Mouse (Mus musculus) lung, embryonic 15.5 days (tissue): Measurements from ENCODE around the gene Ttc28. TPM values are rescaled to one million over a fixed set of nuclear protein-coding genes. Genes with fewer than 3 reads are reported as not detected.
A peak's percentile ranks its signal among the peaks of the same experiment; 100 is the strongest.

ENCODE experiments used
- ATAC-seq: fragments of 200-750 bp; cut with Nextera tagmentation; 2 replicates; pipeline ENCODE4 v1.8.0; 2017; ENCODE audit warnings: moderate number of reproducible peaks, borderline replicate concordance; ENCODE audit not compliant: low FRiP score, low TSS enrichment; ENCODE audit errors: extremely low read depth
- H3K27ac ChIP-seq: fragments of 300-500 bp; sonication (generic); 2 replicates; pipeline ENCODE4 v1.5.1; 2015; ENCODE audit warnings: moderate library complexity, mild to moderate bottlenecking, inconsistent platforms
- H3K27me3 ChIP-seq: fragments of 300-500 bp; sonication (generic); 2 replicates; pipeline ENCODE4 v1.6.1; 2015; ENCODE audit warnings: inconsistent platforms
- H3K36me3 ChIP-seq: fragments of 300-500 bp; sonication (generic); 2 replicates; pipeline ENCODE4 v1.6.1; 2015; ENCODE audit warnings: inconsistent platforms
- H3K4me1 ChIP-seq: fragments of 300-500 bp; sonication (generic); 2 replicates; pipeline ENCODE4 v1.6.1; 2015; ENCODE audit warnings: inconsistent platforms
- H3K4me2 ChIP-seq: fragments of 300-500 bp; sonication (generic); 2 replicates; pipeline ENCODE4 v1.6.1; 2015; ENCODE audit warnings: inconsistent platforms, mild to moderate bottlenecking, moderate library complexity
- H3K4me3 ChIP-seq: fragments of 300-500 bp; sonication (generic); 2 replicates; pipeline ENCODE4 v1.5.1; 2015; ENCODE audit warnings: mild to moderate bottlenecking, inconsistent platforms
- H3K9ac ChIP-seq: fragments of 300-500 bp; sonication (generic); 2 replicates; pipeline ENCODE4 v1.6.1; 2015; ENCODE audit warnings: inconsistent platforms
- H3K9me3 ChIP-seq: fragments of 300-500 bp; sonication (generic); 2 replicates; pipeline ENCODE4 v1.6.1; 2016; ENCODE audit warnings: inconsistent platforms
- WGBS: fragments of 180-500 bp; shearing (Covaris S2); methylation state at CpG from one replicate; pipeline ENCODE4 v1.1.7; 2015; 5-methylcytosine and 5-hydroxymethylcytosine counted together
- polyA plus RNA-seq: library from polyadenylated mRNA; unstranded; fragments of >200 nt; fragmentation: Nextera tagmentation; extraction: Ambion mirVana; gene quantifications from 2 replicates; pipeline ENCODE4 v1.2.1, GENCODE M21; 2015

The Ttc28 gene
- polyA plus RNA-seq, 1 experiment from 2014 or later, result 9.9 TPM

DNA sequence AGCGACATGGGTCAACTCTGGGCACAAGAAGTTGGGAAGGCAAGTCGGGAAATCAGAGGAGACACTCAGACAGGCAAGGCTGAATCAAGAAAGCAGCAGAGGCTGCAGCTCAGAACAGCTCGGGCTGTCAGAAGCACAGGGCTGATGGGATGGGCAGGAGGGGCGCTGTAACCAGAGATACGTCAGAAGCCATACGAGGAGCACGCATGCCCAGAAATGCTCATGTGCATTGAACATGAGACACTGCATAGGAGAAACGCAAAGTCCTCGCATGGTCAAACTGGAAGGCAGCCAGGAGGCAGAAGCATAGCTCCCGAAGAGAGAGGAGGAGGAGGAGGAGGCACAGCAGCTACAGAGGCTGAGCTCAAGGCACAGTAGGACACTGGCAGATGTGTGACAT lies 412.0 kb downstream of the Ttc28 start:
- 30% methylated on average over 10 of the region's 10 CpGs for WGBS
- peak; percentile 66; the same call in 1 of the 2 replicates for ATAC-seq
- H3K4me3 ChIP-seq, result no peak overlapping the region

DNA sequence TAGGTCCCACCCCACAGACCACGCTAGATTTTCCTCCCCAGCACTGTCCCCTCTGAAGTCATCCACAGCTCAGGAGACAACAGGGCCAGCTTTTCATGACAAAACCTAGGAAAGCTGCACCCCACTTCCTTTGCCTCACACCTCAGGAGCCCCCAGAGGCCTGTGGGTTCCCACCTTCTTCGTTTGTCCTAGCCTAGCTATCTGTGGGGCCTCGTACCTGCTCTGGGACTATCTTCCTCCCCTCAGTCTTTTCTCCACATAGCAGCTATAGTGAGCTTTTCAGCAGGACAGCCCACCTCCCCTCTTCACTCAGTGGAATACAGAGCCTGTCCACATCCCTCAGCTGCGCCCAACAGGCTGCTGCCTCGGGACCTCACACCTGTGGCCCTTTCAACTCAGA lies 418.2 kb downstream of the Ttc28 start:
- no peak for ATAC-seq
- no peak overlapping the region for H3K9ac ChIP-seq
- H3K4me2 ChIP-seq, result no peak overlapping the region
- H3K27me3 ChIP-seq, result no peaks in the 10 kb centered on the region
- H3K27ac ChIP-seq, result no peak overlapping the region
- 63% methylated on average over 5 of the region's 5 CpGs for WGBS
- no peaks in the 10 kb centered on the region for H3K4me1 ChIP-seq
- H3K36me3 ChIP-seq, result no peaks in the 10 kb centered on the region
- H3K9me3 ChIP-seq, result no peaks in the 10 kb centered on the region
- no peak overlapping the region for H3K4me3 ChIP-seq

More for the DNA sequence above, 412.0 kb downstream of the Ttc28 start:
- H3K9me3 ChIP-seq, result no peaks in the 10 kb centered on the region
- peaks cover 13% of the 10 kb centered on the region; the same call in 1 of the 2 replicates for H3K4me1 ChIP-seq
- no peaks in the 10 kb centered on the region for H3K36me3 ChIP-seq
- no peak overlapping the region for H3K27ac ChIP-seq
- H3K4me2 ChIP-seq, result peak overlapping the region; percentile 29; the same call in 1 of the 2 replicates
- no peak overlapping the region for H3K9ac ChIP-seq
- no peaks in the 10 kb centered on the region for H3K27me3 ChIP-seq

DNA sequence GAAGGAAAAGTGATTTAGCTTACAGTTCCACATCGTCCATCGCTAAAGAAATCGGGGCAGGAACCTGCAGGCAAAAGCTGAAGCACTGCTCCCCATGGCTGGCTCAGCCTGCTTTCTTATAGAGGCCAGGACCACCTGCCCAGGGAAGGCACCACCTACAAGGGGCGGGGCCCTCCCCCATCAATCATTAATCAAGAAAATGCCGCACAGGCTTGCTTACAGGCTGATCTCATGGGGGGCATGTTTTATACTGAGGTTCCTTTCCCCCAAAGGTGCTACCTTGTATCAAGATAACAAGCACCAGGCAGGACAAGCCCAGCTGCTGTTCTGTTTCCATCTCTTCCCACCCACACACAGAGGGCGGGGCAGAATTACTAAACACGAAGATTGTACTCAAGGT lies 419.1 kb downstream of the Ttc28 start:
- no peak overlapping the region for H3K4me2 ChIP-seq

DNA sequence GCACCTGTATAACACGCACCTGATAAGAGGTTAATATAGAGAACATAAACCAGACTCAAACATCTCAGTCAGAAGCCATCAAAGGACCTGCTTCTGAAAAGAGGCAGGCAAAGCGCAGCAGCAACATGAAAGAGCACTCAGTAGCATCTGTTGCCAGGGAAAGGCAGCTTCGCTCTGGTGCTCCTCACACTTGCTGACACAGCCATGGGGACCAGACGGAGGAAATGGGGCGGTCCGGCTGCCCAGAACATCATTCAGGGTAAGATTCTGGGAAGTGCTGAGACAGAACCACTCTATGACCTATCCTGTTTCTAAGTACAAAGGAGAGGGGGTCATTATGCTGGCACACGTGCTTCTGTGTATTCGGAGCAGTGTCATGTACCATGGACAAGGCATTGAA lies 421.2 kb downstream of the Ttc28 start:
- Histone ChIP-seq H3K27me3 (no peaks in the 10 kb centered on the region), H3K4me1 (no peaks in the 10 kb centered on the region), H3K4me2 (no peak overlapping the region), H3K27ac (no peak overlapping the region), H3K9ac (no peak overlapping the region), H3K4me3 (no peak overlapping the region), H3K9me3 (no peaks in the 10 kb centered on the region), H3K36me3 (no peaks in the 10 kb centered on the region)
- 75% methylated on average over 8 of the region's 8 CpGs for WGBS
- no peak for ATAC-seq

More for the DNA sequence above, 419.1 kb downstream of the Ttc28 start:
- Histone ChIP-seq H3K9ac (no peak overlapping the region), H3K9me3 (no peaks in the 10 kb centered on the region), H3K4me3 (no peak overlapping the region), H3K27ac (no peak overlapping the region), H3K36me3 (no peaks in the 10 kb centered on the region), H3K4me1 (no peaks in the 10 kb centered on the region), H3K27me3 (no peaks in the 10 kb centered on the region)
- 41% methylated on average over 7 of the region's 7 CpGs for WGBS
- ATAC-seq, result no peak

DNA sequence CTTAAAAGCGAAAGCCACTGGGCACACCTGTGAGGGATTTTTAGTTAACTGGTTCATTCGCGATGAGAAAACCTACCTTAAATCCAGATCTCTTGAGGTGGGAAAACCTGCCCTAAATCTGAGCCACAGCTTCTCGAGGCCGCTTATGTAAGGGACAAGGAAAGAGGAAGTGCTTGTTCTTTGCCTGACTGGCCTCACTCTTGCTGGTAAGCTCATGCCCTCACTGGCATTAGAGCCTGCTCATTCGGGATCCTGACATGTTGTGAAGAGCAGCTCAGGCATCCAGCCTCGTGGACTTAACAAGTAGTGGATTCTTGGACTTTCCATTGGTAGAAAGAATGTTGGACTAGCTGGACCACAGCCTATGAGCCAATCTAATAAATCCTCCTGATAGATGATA lies 422.1 kb downstream of the Ttc28 start:
- Histone ChIP-seq H3K4me2 (no peak overlapping the region), H3K4me1 (no peaks in the 10 kb centered on the region), H3K9ac (no peak overlapping the region), H3K27me3 (no peaks in the 10 kb centered on the region), H3K9me3 (no peaks in the 10 kb centered on the region), H3K4me3 (no peak overlapping the region), H3K36me3 (no peaks in the 10 kb centered on the region), H3K27ac (no peak overlapping the region)
- ATAC-seq, result no peak
- WGBS, result 69% methylated on average over 7 of the region's 7 CpGs

DNA sequence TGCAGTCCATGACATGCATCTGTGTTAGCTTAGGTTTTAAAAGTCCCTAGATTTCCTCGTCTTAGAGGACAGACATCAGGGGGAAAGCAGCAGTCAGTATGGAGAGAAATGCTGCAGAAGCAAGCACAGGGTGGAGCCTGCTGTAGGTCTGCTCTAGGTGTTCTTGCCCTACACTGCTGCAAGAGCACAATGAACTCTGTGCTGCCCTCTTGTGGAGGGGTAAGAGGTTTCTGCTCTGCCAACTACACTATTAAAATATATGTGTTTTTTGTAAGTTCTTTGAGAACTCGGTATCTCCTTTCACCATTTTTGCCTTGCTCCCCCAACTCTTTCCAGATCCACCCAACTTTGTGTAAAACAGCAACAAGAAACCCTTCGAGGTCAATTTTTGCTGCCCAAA lies 425.1 kb downstream of the Ttc28 start:
- ATAC-seq, result no peak
- Histone ChIP-seq H3K36me3 (no peaks in the 10 kb centered on the region), H3K27me3 (no peaks in the 10 kb centered on the region), H3K4me3 (no peak overlapping the region), H3K4me1 (no peaks in the 10 kb centered on the region), H3K9me3 (no peaks in the 10 kb centered on the region), H3K9ac (no peak overlapping the region), H3K4me2 (no peak overlapping the region), H3K27ac (no peak overlapping the region)
- WGBS, result 87% methylated on average over 3 of the region's 3 CpGs

DNA sequence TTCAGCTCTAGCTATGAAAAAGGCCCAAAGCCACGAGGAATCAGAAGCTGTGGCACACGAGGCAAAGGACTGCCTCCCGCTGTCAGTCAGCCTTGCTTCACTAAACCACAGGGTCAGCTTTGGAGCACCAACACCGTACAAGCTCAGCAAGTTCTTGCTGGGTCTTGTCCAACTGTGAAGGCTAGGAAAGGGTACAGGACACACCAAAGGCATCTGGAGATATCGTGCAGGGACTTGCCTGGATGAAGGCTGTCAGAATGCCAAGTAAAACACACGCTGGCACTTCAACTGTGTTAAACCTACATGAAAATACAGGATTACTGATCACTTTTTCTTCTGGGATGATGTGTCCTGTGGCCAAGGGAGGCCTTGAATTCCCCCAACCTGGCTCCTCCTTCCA lies 430.6 kb downstream of the Ttc28 start:
- Histone ChIP-seq H3K4me1 (no peaks in the 10 kb centered on the region), H3K9ac (no peak overlapping the region), H3K36me3 (no peaks in the 10 kb centered on the region), H3K4me3 (no peak overlapping the region), H3K27ac (no peak overlapping the region), H3K27me3 (no peaks in the 10 kb centered on the region), H3K9me3 (no peaks in the 10 kb centered on the region), H3K4me2 (no peak overlapping the region)
- WGBS, result 54% methylated on average over 6 of the region's 6 CpGs
- no peak for ATAC-seq

DNA sequence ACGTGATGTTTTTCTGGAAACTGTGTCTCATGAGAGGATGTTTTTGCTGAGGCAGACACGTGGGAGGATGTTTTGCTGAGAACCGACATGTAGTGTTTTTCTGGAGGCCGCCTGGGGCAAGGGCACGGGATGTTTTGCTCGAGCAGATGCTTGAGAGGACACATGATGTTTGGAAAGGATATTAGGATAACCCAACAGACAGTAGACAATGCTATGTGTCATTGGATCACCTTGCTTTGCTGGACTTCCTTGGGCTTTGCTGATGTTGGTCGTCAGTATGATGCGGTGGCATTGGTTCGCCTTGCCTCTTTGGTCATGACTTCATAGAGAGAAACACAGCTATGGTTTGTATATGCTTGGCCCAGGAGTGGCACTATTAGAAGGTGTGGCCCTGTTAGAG lies 434.2 kb downstream of the Ttc28 start:
- 80% methylated on average over 9 of the region's 9 CpGs for WGBS
- Histone ChIP-seq H3K4me1 (no peaks in the 10 kb centered on the region), H3K4me2 (no peak overlapping the region), H3K27me3 (no peaks in the 10 kb centered on the region), H3K27ac (no peak overlapping the region), H3K36me3 (no peaks in the 10 kb centered on the region), H3K9ac (no peak overlapping the region), H3K4me3 (no peak overlapping the region), H3K9me3 (no peaks in the 10 kb centered on the region)
- ATAC-seq, result no peak

DNA sequence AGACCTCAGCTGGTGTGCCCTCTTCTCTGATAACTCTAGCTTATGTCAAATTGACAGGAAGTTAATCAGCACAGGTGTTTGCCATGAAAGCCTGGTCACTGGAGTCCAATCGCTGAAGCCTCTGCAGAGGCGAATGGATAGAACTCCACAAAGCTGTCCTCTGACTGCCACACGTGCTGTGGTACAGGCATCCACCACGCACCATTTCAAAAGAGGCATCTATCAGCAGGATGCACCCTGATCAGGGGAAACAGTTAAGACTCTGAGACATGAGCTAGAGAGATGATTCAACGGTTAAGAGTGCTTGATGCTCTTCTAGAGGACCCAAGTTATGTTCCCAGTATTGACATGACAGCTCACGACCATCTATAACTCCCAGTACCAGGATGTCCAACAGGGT lies 435.5 kb downstream of the Ttc28 start:
- H3K9me3 ChIP-seq, result no peaks in the 10 kb centered on the region
- no peaks in the 10 kb centered on the region for H3K36me3 ChIP-seq
- H3K27ac ChIP-seq, result no peak overlapping the region
- H3K27me3 ChIP-seq, result no peaks in the 10 kb centered on the region
- no peak overlapping the region for H3K4me3 ChIP-seq
- 87% methylated on average over 6 of the region's 6 CpGs for WGBS
- no peak for ATAC-seq
- no peak overlapping the region for H3K4me2 ChIP-seq
- no peak overlapping the region for H3K9ac ChIP-seq
- H3K4me1 ChIP-seq, result no peaks in the 10 kb centered on the region

DNA sequence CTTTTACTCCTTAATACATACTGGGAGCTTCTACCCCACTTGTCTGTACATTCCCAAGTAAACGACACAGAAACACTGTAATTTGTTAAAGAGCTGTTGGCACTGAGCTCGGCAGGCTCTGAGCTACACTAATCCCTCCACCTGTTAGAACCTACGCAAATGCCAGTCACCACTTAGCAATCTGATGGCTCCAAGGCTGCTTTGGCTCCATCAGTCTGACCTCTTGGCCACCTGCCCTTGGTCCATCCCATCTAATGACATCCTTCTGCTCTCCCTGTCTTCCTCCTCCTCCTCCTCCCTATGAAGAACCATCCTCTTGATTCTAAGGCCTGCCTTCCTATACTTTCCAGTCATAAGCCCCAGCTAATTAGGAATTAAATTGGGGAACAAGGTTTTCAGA lies 437.9 kb downstream of the Ttc28 start:
- H3K9ac ChIP-seq, result no peak overlapping the region
- no peak for ATAC-seq
- H3K36me3 ChIP-seq, result no peaks in the 10 kb centered on the region
- no peaks in the 10 kb centered on the region for H3K9me3 ChIP-seq
- 59% methylated on average over 3 of the region's 3 CpGs for WGBS
- no peak overlapping the region for H3K27ac ChIP-seq
- H3K4me3 ChIP-seq, result no peak overlapping the region
- H3K27me3 ChIP-seq, result no peaks in the 10 kb centered on the region
- H3K4me1 ChIP-seq, result no peaks in the 10 kb centered on the region
- H3K4me2 ChIP-seq, result no peak overlapping the region

DNA sequence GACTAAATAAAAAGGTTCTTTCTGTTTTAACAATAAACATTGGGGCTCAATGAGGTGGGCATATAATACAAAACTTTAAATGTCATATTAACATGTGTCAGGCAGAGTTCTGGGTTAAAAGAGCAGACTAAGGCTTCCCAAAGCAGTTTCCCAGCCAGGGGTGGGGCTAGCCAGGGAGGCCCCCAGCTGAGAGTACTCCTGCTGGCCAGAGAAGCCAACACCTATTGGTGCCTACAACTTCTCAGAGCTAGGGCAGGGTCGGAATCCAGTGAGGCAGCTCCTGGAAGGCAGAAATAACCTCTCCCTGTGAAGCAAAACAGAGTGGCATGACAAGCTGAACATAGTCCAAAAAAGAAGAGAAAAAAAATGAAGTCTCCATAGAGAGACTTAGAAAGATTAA lies 439.3 kb downstream of the Ttc28 start:
- H3K9me3 ChIP-seq, result no peaks in the 10 kb centered on the region
- no peak for ATAC-seq
- no peak overlapping the region for H3K9ac ChIP-seq
- no peak overlapping the region for H3K4me3 ChIP-seq
- no peaks in the 10 kb centered on the region for H3K36me3 ChIP-seq
- no peaks in the 10 kb centered on the region for H3K4me1 ChIP-seq
- H3K4me2 ChIP-seq, result no peak overlapping the region
- no peaks in the 10 kb centered on the region for H3K27me3 ChIP-seq
- H3K27ac ChIP-seq, result no peak overlapping the region
- 44% methylated on average over 1 of the region's 1 CpGs for WGBS

DNA sequence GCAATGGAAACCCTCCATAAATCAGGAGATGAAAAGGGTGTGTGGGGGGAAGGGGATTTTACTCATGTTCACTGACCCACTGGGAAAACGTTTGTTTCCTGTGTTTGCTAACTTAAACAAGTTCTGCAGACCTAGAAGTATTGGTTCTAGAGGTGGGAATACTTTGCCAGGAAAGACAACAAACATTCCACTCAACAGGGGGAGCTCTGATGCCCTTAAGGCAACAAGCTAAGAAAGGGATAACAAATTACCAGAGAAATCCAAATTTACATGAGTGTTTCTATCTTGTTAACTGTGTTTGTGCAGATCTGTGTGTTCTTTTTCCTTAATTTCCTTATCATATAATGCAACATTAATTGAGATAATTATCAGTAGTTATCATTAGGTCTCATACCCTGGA lies 446.2 kb downstream of the Ttc28 start:
- Histone ChIP-seq H3K36me3 (no peaks in the 10 kb centered on the region), H3K27me3 (no peaks in the 10 kb centered on the region), H3K27ac (no peak overlapping the region), H3K9ac (no peak overlapping the region), H3K4me3 (no peak overlapping the region), H3K9me3 (no peaks in the 10 kb centered on the region), H3K4me1 (peaks cover 5% of the 10 kb centered on the region; the same call in 1 of the 2 replicates), H3K4me2 (no peak overlapping the region)
- ATAC-seq, result no peak
- WGBS, result 12% methylated on average over 1 of the region's 1 CpGs

DNA sequence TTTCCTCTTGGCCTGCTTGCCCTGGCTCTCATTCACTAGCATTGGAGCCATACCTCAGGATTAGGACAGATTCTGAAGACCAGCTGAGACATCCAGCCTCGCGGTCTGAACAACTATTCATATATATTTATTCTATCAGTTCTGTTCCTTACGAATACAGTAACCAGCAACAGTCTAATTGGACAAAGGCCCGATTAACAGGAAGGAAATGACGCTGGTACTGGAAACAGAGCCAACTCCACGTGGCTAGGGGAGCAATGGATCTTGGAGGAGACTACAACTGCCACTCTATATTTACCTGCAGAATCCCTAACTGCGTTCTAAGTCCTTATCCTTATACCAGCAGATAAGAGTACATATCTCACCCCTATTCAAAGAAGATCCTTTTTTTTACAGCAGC lies 447.8 kb downstream of the Ttc28 start:
- Histone ChIP-seq H3K9ac (no peak overlapping the region), H3K4me1 (peaks cover 15% of the 10 kb centered on the region), H3K4me2 (no peak overlapping the region), H3K36me3 (no peaks in the 10 kb centered on the region), H3K9me3 (no peaks in the 10 kb centered on the region), H3K4me3 (no peak overlapping the region), H3K27me3 (no peaks in the 10 kb centered on the region), H3K27ac (no peak overlapping the region)
- ATAC-seq, result no peak
- WGBS, result 65% methylated on average over 7 of the region's 7 CpGs
